Mouse (Mus musculus) left cerebral cortex, adult 18-20 months (tissue): ENCODE results near the gene Zfp3. TPM values are rescaled to one million over a fixed set of nuclear protein-coding genes. Genes with fewer than 3 reads are reported as not detected.
"Not testable (repeated sequence)": the region's sequence is repeated elsewhere in the genome, so short reads cannot be mapped to it uniquely, and the experiment has no call there.

Source experiments
- DNase-seq, 2 experiments: peaks; one replicate each; pipeline ENCODE4 v3.0.0; 2021 to 2022; ENCODE audit warnings: low spot score in 2 of 2, mixed read lengths in 1 of 2
- total RNA-seq, 2 experiments: library from RNA; stranded (reverse); gene quantifications; 2 replicates each; pipeline ENCODE4 v1.2.3; 2021

Gene Zfp3
- total RNA-seq, 2 experiments from 2014 or later: 17.2 to 17.9 TPM

DNA sequence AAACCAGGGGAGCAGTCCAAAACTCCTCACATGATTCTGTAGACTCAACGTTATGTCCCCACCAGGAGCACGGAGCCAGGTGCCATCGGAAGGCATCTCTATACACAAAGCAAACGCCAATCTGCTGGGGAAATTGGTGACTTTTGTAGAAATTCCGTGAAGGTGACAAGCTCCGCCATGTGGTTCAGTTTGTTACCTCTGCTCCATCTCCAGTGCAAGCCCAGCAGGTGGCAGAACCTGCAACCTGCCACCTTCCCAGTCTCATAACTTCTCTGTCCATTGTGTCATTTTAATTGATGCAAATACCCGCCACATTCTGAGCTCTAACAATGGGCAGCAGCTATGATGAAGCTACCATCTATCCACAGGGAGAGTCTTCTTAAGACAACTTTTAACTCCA, 9.1 kb upstream of the Zfp3 start:
- no peak for DNase-seq

DNA sequence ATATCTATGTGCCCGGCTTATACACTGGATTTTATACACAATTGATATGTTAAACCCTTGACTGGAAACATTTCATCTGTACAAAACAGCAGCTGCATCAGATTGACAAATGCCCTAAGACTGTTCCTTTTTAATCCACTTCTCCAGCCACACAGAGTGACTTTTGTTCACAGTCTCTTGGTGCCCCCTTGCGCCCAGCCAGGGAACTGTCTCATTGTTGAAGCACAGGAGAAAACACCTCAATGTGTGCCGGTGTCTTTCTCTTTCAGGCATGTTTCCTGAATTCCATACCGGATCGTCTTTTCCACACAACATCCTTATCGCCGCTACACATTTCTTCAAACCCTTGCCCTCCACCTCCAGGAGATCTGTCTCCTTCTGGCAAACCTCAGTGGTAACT, 8.4 kb upstream of the Zfp3 start:
- DNase-seq: peak; percentile 83 to 89

DNA sequence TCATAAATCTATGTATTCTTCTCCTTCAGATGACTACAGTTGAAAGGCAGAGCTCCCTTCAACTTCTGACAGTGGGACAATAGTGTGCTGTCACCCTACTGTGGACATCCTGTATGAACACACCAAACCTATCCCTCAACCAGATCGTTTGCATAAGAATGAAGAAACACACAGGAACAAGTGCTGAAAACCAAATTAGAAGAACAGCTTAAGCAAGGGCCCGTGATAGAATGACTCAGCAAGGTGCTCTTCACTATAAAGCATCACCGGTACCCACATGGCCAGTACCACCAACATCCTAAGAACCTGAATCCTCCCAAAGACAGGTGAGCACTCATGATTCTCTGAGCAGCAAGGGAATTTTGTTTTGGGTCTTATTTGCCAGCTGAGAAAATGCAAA, 3.6 kb upstream of the Zfp3 start:
- not testable (repeated sequence) for DNase-seq

DNA sequence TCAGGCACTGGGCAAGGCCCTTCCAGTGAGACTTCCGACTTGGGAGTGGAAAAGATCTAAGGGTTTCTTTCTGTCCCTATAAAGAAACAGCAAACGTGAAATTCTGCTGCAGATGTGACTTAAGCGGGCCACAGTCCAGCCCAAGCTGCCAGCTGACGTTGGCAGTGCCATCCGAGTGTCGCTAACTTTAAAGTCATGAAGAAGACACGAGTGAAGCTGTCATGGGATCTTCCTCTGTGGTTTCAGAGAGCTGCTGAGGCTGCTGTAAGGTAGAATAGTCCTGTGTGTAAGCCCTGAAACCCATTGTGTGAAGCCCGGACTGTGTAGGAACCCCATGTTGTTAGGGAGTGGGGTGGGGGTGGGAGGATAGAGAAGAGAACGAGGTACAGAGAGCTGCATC, 1.4 kb upstream of the Zfp3 start:
- no peak for DNase-seq

DNA sequence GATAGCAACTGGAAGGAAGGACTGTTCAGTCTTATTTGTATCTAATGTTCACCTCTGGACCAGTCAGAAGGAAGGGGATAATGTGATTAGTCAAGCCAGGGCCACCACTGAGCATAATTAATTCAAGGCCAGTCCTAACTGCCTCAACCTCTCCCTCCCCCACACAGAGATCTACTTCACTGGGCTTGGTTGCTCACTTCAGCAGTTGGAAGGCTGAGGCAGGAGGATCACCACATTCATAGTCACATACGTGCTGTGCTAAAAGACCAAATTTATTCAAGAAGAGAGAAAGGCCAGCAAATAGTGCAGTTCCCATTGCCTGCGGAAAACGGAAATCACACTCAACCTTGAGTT, 450 bp upstream of the Zfp3 start:
- no peak for DNase-seq

DNA sequence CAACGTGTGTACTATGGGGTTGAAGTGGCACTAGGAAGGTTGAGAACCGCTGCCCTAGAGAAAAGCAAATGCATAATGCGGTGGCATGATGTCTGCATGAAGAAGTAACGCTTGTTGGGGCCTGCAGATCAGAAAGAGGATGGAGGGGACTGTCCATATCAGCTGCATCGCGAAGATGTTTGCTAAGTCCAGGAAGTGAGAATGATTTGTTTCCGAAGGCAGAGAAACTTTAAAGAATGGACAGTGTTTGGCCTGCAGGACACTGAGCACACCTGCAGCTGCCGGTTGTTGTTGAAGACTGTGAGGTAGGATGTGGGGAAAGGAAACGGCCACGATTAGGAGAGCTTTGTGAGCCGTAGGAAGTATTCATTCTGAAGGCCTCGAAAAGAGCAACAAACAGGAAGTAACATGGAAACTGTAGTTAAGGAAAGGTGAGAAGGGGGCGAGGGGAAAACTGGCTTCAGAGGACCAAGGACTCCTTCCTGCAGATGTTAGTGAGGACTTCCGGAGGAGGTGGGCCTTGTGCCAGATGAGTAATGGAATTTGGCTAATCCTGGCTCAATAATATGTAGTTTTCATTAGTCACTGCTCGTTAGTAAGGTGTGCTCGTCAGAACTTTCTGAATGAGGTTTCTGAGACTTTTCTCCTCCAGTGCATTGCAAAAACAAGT, 1.9 kb downstream of the Zfp3 start:
- DNase-seq: no peak

DNA sequence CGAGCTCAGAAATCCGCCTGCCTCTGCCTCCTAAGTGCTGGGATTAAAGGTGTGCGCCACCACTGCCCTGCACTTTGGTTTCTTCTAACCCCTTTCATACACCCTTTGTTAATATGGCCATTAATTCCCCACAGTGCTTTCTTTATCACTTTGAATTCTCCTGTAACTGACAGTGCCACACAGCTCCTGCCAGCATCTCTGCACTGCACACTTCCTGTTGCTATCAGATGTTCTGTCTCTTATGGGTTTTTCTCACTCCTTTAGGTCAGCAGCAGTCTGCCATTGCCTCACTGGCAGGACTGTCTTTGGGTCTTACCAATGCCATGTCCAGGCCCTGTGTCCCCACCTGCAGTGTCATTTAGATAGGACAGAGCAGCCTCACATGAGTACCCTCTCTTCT, 6.8 kb downstream of the Zfp3 start:
- no peak for DNase-seq

DNA sequence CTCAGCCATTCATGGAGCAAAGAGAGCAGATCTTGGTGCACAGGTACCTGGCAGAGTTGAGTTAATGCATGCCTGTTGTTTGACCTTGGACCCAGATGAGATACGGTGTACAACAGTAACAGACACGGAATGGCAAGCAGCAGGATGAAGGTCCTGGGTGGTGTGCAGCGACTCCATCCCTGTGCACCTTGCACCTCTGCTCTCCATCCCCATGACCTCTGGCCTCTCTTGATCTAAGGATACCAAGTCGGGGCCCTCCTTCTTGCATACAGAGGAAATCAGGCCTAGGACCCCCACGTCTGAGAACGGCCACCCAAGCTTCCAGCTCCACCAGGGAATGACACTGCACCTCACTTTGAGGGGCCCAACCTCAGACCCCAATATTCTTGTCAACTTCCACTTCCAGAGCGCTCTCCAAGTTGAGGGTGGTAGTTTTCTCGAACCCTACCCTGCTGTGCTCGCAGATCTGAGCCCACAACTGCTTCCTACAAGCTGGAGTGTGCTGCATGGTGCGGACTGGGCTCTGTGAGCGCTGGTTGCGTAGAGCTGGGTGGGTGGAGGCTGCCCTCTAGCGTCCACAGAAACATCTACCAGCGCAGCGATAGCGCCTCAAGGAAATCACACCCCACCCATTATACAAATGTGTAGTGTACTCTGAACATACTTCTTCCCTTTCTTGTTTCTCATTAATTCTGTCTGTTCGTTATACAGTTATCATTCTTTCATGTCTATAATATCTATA, 13.0 kb downstream of the Zfp3 start:
- DNase-seq: peak; percentile 70 to 71

DNA sequence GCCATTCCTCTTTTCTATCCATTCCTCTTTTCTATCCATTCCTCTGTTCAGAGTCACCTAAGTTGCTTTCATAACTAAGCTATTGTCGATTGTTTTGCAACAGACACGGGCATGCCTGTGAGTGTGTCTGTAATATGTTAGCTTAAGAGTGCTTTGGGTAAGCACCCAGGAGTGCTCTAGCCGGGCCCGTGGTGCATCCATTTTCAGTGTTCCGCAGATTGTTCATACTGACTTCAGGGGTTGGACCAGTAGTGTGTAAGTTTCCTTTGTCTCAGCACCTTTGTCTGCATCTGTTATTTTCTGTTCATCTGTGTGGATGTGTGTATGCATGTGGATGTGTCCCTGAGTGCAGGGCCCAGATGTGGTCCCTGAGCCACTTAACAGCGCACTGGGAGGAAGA, 13.6 kb downstream of the Zfp3 start:
- DNase-seq: no peak

DNA sequence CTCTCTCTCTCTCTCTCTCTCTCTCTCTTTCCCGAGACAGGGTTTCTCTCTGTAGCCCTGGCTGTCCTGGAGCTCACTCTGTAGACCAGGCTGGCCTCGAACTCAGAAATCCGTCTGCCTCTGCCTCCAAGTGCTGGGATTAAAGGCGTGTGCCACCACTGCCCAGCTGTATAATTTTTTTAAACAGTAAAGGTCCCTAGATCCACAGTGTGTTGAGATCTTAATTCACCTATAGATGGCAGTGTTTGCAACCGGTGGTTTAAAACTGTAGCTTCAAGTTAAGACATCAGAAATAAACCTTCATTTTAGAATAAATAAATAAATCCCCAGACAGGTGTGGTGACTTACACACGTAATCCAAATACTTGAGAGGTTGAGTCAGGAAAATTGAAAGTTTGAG, 14.0 kb downstream of the Zfp3 start:
- not testable (repeated sequence) for DNase-seq

DNA sequence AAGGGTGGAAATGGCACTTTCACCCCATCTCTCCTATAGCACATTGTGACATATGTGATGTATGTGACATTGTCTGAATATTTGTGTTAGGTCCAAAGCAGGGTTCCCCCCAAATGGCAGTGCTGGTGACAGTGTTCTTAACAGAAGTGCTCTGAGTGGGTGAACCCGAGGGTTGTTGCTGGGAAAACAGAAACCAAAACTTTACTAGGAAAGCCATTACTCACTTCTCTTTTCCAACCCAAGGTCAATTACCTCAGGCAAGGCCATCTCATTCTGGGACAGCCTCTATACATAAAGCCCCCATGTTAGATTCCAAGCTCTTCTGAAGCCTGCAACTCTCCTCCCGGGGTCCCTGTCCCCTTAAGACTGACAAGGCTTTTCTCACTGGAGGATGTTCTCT, 21.9 kb downstream of the Zfp3 start:
- no peak for DNase-seq

DNA sequence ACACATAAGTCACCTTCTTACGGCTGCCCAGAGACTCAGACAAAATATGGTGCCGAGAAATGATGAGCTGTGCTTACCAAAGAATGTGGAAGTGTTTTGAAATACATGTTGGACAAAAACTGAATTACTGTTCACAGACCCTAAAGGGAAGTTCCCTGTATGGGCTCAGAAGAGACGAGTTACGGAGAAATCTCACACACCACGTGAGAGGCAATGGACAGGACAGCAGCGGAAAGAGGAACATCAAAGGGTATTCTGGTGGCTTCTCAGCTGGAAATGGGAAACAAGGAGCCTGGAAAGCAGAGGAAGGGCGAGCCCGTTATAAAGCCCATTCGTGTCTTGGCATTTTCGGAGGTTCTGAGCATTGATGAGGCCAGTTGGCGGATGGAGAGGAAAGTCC, 23.0 kb downstream of the Zfp3 start:
- DNase-seq: no peak

DNA sequence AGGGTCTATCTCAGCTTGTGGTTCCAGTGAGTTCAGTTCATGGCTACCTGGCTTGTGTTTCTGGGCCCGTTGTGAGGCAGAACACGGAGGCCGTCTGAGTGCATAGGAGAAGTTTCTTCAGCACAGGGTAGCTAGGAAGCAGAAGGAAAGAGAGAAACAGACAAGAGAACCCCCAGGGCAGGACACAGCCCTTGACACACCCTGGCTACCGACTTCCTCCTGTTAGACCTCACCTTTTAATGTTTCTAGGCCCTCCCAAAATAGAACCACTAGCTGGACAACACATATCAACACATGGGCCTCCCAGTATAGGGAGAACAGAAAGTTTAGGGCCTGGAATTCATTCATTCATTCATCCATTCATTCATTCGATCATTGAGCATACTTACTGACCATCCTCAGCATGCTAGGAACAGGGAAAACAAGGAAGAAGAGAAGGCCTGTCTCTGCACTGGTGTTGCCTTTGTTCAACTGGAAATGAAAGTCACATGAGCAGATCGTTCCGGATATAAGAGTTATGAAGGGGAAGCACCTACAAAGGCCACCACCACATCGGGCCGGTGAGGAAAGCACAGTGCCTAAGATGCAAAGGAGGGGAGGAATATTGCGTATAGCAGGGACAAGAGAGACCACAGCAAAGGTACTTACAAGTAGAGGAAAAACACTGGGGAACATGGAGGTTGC, 25.1 kb downstream of the Zfp3 start:
- no peak for DNase-seq

DNA sequence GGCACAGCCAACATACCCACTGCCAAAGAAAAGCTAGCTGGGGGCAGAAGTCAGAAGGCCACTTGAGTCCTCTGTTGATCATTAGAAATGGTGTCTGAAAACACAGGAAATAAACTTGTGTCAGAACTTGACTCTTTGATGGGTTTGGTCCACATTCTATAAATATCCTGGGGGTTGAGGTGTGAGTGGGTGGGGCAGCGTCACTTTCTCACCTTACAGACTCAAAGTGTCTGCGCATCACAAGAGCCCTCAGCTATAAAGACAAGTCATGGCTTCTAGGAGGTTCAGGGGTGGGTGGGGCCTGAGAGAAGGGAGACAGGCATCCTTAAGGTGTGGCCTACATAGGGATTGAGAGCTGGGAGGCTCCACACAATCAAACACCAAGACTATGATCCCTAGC, 26.4 kb downstream of the Zfp3 start:
- no peak for DNase-seq

DNA sequence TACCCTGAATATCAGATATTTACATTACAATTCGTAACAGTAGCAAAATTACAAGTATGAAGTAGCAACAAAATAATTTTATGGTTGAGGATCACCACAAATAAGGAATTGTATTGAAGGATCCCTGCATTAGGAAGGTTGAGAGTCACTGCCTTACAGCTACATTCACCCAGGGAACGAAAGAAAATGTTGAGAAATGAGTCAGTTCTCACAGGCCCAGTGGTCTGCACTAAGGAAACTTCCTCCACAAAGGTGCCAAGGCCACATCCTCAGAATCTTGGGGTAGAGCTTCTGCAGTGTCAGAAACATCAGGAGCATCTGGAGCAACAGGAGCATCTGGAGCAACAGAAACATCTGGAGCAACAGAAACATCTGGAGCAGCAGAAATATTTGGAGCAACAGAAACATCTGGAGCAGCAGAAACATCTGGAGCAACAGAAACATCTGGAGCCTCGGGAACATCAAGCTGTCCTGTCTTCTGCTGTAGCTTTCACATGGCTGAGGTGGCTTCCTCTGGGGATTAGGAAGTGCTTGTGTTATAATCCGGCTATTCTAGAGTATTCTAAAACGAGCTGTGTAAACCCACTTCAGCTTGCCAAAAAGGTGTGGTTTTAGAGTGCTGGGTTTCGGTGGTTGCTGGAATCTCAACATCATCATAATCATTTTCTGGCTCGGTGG, 27.0 kb downstream of the Zfp3 start:
- no peak for DNase-seq

DNA sequence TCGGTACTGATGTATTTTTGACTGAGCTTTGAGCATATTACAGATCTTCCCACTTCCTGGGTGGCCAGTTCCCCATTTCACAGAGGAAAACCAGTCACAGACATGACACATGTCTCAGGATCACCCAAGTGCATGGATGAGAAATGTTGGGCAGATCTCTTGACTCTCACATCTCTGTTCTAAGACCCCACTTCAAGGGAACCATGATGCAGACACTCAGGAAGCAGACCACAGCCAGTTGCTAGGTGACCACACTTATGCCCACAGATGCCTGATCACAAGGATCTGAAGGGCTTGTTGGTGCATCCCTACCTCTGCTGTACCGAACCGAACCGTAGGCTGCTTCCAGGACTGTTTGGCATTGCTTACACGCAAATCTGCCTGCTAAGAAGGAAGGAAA, 27.7 kb downstream of the Zfp3 start:
- no peak for DNase-seq

DNA sequence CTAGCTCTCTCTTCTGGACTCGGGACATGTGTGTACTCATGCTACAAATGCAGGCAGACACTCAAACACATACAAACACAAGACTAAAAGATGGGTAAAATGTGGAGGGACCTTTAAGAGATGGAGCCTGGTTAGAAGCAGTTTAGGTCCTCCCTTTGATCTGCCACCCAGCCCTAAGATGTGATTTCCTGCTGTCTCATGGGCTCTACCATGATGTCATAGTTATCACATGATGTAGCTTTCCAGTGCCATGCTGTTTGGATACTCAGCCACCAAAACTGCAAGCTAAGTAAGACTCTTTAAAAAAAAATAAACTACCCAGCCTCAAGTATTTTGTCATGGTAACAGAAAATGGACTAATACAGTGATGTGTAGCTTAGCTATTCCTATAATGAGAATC, 28.4 kb downstream of the Zfp3 start:
- DNase-seq: no peak

DNA sequence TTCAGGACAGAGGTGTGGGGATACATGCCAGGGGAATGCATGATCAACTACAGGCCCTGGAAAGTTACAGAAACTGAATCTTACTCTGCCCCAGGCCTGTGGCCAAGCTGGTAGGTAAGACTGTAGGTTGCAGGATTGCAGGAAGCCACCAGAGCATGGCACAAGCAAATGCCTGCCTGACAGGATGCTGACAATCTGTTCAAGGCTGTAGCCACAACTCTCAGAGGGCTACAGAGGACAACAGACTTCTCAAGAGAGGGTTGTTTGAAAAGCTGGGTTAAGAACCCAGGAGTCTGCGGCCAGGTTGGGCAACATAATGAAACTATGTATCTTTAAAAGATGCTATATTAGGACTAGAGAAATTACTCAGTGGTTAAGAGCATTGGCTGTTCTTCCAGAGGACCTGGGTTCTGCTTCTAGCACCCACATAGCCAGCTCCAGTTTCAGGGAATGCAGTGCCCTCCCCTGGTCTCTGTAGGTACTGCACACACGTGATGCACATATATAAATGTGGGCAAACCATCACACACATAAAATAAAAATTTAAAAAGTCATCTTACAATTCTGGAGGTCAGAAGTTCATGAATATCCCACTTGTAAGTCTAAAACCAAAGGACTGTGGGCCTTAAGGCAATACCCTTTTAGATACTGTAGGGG, 38.3 kb downstream of the Zfp3 start:
- no peak for DNase-seq

DNA sequence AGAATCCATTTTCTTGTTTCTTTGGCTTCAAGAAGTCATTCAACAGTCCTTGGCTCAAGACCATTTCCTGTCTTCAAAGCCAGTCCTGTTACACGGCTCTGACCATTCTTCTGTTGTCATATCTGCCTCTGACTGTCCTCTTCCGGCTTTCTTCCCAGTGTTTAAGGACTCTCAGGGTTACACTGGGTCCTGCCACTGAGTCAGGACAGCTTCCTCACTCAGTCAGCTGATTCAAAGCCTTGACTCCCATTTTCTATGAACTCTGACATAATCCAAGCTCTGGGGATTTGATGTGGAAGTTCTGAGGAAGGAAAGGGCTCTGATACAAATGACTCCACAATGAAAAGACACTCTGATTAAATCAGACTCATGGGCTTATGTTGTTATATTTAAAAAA, 38.9 kb downstream of the Zfp3 start:
- DNase-seq: no peak

DNA sequence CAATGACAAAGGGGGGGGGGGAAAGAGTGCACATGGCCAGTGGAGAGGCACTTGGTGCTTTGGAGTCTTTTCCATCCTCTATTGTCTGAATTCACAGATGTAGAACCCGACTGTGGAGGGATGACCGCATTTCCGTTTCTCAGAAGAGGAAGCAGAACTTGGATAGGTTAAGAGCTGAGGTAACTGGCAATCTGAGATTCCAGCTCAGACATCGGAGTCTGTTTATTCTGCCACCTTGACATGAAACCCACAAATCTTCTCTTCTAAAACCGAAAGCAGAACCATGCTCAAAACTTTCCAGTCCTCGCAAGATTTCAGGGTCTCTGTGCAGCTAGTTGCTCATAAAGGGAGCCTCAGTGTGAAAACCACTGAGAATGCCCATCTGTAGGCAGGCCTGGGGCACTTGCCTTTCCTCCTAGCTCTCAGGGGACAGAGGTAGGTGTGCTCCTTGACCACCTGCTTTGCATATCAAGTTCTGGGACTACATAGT, 39.7 kb downstream of the Zfp3 start:
- DNase-seq: no peak

DNA sequence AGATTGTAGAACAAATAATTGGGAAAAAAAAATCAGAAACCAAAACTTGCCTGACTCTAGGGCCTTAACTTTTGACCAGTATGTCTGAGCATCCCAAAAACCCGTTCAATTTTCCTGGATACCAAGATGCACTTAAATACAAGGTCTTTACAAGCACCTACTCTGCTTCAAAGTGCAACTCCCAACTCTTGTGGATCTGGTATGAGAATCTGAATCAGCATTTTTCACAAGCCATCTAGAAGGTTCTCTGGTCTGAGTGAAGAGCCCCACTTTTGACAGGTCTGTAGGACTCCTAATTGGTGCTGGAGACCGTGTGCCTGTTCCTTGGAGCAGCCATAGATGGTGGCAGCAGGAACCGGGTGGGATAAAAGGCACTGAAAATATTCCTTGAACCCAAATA, 40.4 kb downstream of the Zfp3 start:
- no peak for DNase-seq
